ENCODE assay signal across 8 mouse cellular contexts in the genomic region with DNA sequence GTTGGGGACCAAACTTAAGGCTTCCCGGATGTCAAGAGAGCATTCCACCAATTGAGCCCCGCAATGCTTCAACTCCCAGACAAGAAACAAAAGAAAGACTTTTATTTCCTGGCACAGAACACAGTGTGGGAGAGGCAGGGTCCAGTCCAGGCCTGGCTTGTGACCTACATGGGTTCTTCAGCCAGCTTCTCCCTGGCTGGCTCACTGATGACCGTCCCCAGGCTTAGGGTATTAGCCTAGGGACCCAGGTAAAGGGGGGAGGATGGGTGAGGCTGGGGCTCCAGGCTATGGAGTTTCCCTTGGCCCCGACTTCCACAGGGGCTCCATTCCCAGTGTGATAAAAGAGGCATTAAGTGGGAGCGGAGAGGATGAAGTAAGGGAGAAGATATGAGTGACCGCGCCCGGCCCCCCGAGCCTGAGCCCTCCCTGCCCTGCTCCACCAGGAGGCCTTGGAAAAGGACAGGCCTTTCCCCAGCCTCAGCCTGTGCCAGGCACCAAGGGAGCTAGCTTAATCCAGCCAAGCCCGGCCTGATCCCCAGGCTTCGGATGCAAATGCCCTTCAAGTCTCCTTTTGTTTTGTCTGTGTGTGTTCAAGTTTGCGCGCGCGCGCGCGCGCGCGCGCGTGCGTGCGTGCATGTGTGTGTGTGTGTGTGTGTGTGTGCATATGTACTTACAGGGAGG. TPM values are rescaled to one million over a fixed set of nuclear protein-coding genes. Genes with fewer than 3 reads are reported as not detected.
DNase-seq lines count a peak whose midpoint lies in the region; ATAC-seq and TF ChIP-seq lines count a peak whose summit lies in the region.

No protein-coding gene starts in this region.

- no peak overlapping the region for H3K4me3 ChIP-seq in lung, adult 2 months (replicated peaks; ENCODE audit: extremely low read depth, low read depth, low read length)
- no peak overlapping the region for H3K4me3 ChIP-seq in embryonic facial prominence, embryonic 15.5 days (replicated peaks)
- H3K4me3 ChIP-seq in neural tube, embryonic 15.5 days (replicated peaks) = no peak overlapping the region

- peaks cover 5% of the 10 kb centered on the region; the same call in 1 of the 2 replicates for H3K4me1 ChIP-seq in lung, adult 2 months (ENCODE audit: control insufficient read depth, insufficient read depth, low read length)
- H3K4me1 ChIP-seq in embryonic facial prominence, embryonic 15.5 days = peaks cover 9% of the 10 kb centered on the region
- H3K4me1 ChIP-seq in neural tube, embryonic 15.5 days = peaks cover 6% of the 10 kb centered on the region; the same call in 1 of the 2 replicates

- ATAC-seq in embryonic facial prominence, embryonic 15.5 days (ENCODE audit: insufficient number of reproducible peaks, low FRiP score, low TSS enrichment, low read depth) = no peak
- ATAC-seq in neural tube, embryonic 15.5 days (ENCODE audit: low FRiP score) = no peak
- no peak for ATAC-seq in megakaryocyte progenitor cell, adult 5-6 weeks (replicated peaks; ENCODE audit: poor library complexity)

- H3K9me3 ChIP-seq in embryonic facial prominence, embryonic 15.5 days (replicated peaks) = no peaks in the 10 kb centered on the region
- no peaks in the 10 kb centered on the region for H3K9me3 ChIP-seq in neural tube, embryonic 15.5 days (replicated peaks)

- 0 out of 2 replicates have a peak overlapping the region, but pooled peaks have one; percentile 15 for H3K4me2 ChIP-seq in embryonic facial prominence, embryonic 15.5 days (replicated peaks)
- 0 out of 2 replicates have a peak overlapping the region, but pooled peaks have one; percentile 13 for H3K4me2 ChIP-seq in neural tube, embryonic 15.5 days

- H3K36me3 ChIP-seq in embryonic facial prominence, embryonic 15.5 days = no peaks in the 10 kb centered on the region
- H3K36me3 ChIP-seq in neural tube, embryonic 15.5 days = no peaks in the 10 kb centered on the region

- H3K27me3 ChIP-seq in embryonic facial prominence, embryonic 15.5 days = no peaks in the 10 kb centered on the region
- H3K27me3 ChIP-seq in neural tube, embryonic 15.5 days (replicated peaks) = no peaks in the 10 kb centered on the region

- WGBS in lung, adult 2 months = 75% methylated on average over 25 of the region's 25 CpGs
- 39% methylated on average over 25 of the region's 25 CpGs for WGBS in embryonic facial prominence, embryonic 15.5 days
- 58% methylated on average over 25 of the region's 25 CpGs for WGBS in neural tube, embryonic 15.5 days

- peak; percentile 35 for DNase-seq in lung, adult 18-20 months
- no peak for DNase-seq in lung, adult 2 months
- DNase-seq in heart, postnatal 10 days = peak; percentile 58 to 59
- no peak for DNase-seq in B cell, adult 2 months
- DNase-seq in right cerebral cortex, postnatal 14 days = no peak

- TF ChIP-seq CTCF in lung, adult 2 months (IDR thresholded peaks at IDR 0.05; ENCODE audit: insufficient read depth, low read length) = no peak

- no peak overlapping the region for H3K9ac ChIP-seq in embryonic facial prominence, embryonic 15.5 days
- no peak overlapping the region for H3K9ac ChIP-seq in neural tube, embryonic 15.5 days (replicated peaks)

- intact Hi-C loops in heart, postnatal 10 days (cut with DNase I) = loop anchor here (5.0 kb wide), 1 partner anchor 81 kb away; no protein-coding TSS in a partner anchor

- no peak overlapping the region for H3K27ac ChIP-seq in embryonic facial prominence, embryonic 15.5 days (replicated peaks)
- H3K27ac ChIP-seq in neural tube, embryonic 15.5 days (replicated peaks) = peak overlapping the region; percentile 18; the same call in 1 of the 2 replicates

- no peak for TF ChIP-seq POLR2A in lung, adult 2 months (IDR thresholded peaks at IDR 0.05; ENCODE audit: borderline replicate concordance, extremely low read depth, low read depth, low read length)

RNA-seq across cellular contexts. Expression of a gene that starts 38.7 kb away (rescaled TPM):
- 311 and 510 TPM in 2 replicates for polyA plus RNA-seq in lung, adult 2 months (2012; rRNA removed)
- 289 and 312 TPM in 2 replicates for polyA plus RNA-seq in embryonic facial prominence, embryonic 15.5 days (2015; fragmentation: Nextera tagmentation; extraction: Ambion mirVana)
- total RNA-seq in heart, postnatal 10 days (2021) = 100 to 1,000 TPM; 610 to 981 TPM
- polyA plus RNA-seq in neural tube, embryonic 15.5 days (2015; fragmentation: Nextera tagmentation; extraction: Ambion mirVana) = 25.8 and 51.6 TPM in 2 replicates
- total RNA-seq in megakaryocyte progenitor cell, adult 5-6 weeks (2015) = not detected in 2 replicates
- total RNA-seq in megakaryocyte progenitor cell, adult 5-6 weeks (2017) = not detected in 2 replicates

Comparison
In these comparisons a context has a peak if more than half of its experiments do, and no peak if none do; other contexts are left out.
1. DNase-seq: peak in lung, adult 18-20 months (2 of 2) and heart, postnatal 10 days (2 of 2); none in lung, adult 2 months (single experiment), B cell, adult 2 months (0 of 2) and right cerebral cortex, postnatal 14 days (single experiment).